Mouse (Mus musculus): ENCODE measurements around the gene Gm20388. TPM values are rescaled to one million over a fixed set of nuclear protein-coding genes. Genes with fewer than 3 reads are reported as not detected.

The Gm20388 gene
- polyA plus RNA-seq, 1 experiment, result 28.1 TPM

DNA sequence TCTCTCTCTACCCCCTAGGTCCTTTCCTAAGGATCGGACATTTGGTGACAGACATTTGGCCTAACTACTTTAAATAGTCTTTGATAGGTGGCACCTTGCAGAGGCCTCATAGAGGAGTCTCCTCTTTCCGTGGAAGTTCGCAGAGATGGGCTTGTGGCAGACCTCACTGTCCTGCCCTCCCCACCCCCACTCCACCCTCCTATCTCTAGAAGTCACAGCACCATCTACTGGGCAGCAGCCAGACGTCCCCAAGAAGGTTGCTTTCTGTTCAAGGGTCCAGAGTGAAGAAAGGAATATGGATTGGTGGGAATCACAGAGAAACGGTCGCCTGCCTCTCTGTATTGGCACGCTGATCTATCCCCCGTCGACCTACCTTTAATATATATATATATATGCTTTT is 1482.5 kb downstream of the Gm20388 start:
- no peaks in the 10 kb centered on the region for H3K36me3 ChIP-seq (ENCODE audit: control insufficient read depth, insufficient read depth, low read length, poor library complexity, severe bottlenecking)
- H3K4me3 ChIP-seq (ENCODE audit: low read depth, low read length), result no peak overlapping the region
- H3K4me1 ChIP-seq (ENCODE audit: control insufficient read depth, insufficient read depth, low read length), result no peaks in the 10 kb centered on the region
- no peaks in the 10 kb centered on the region for H3K27me3 ChIP-seq (ENCODE audit: control insufficient read depth, insufficient read depth, low read length, poor library complexity, severe bottlenecking)
- H3K27ac ChIP-seq (ENCODE audit: insufficient read depth, low read length), result no peak overlapping the region
- H3K9me3 ChIP-seq (replicated peaks; ENCODE audit: control insufficient read depth, insufficient read depth, low read length, poor library complexity, severe bottlenecking), result no peaks in the 10 kb centered on the region
- TF ChIP-seq EP300 (IDR thresholded peaks at IDR 0.05; ENCODE audit: insufficient read depth, low read depth, low read length), result no peak
- TF ChIP-seq CTCF (IDR thresholded peaks at IDR 0.05; ENCODE audit: low read depth, low read length), result peak; percentile 58
- TF ChIP-seq POLR2A (IDR thresholded peaks at IDR 0.05; ENCODE audit: insufficient read depth, low read length), result no peak
- no peak overlapping the region for H3K9ac ChIP-seq (ENCODE audit: low read depth, poor library complexity, severe bottlenecking)

DNA sequence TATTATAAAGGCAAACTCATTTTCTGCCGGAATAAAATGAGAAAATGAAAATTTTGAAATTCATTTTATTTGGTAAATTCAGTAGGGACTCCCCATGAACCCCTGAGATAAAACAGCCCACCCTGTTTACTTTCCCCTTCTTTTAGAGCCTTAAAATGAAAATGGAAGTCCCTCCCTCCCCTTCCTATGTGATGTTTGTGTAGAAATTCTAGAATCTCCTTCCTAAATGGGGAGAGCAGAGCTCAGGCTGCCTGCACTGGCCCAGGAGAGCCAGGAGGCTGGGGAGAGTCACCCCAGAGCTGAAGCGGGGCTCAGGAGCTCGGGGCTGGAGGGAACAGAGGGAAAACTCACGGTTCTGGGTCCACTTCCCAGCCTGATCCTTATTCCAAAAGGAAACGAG is 1484.0 kb downstream of the Gm20388 start:
- H3K4me3 ChIP-seq (ENCODE audit: low read depth, low read length), result no peak overlapping the region

DNA sequence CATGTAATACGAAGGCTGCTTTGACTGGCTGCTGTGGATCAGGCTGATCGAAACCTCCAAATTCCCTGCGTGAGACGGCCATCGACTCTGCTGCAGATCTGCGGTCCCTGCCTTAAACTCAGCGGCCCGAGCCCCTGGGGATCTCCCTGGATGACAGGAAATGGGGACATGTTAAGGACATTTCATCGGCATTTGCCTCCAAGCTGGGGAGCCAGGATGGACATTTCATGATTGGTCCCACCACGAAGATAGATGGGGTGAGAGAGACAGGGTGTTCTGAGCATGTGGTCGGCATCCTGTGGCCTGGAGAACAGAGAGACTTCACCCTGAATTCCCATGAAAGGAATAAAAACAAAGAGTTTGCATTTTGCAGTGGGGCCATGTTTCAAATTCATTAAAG is 1484.7 kb downstream of the Gm20388 start:
- TF ChIP-seq POLR2A (IDR thresholded peaks at IDR 0.05; ENCODE audit: insufficient read depth, low read length) (no peak), EP300 (IDR thresholded peaks at IDR 0.05; ENCODE audit: insufficient read depth, low read depth, low read length) (no peak), CTCF (IDR thresholded peaks at IDR 0.05; ENCODE audit: low read depth, low read length) (no peak)
- no peak overlapping the region for H3K27ac ChIP-seq (ENCODE audit: insufficient read depth, low read length)
- no peaks in the 10 kb centered on the region for H3K36me3 ChIP-seq (ENCODE audit: control insufficient read depth, insufficient read depth, low read length, poor library complexity, severe bottlenecking)
- H3K27me3 ChIP-seq (ENCODE audit: control insufficient read depth, insufficient read depth, low read length, poor library complexity, severe bottlenecking), result no peaks in the 10 kb centered on the region
- no peaks in the 10 kb centered on the region for H3K4me1 ChIP-seq (ENCODE audit: control insufficient read depth, insufficient read depth, low read length)
- no peak overlapping the region for H3K9ac ChIP-seq (ENCODE audit: low read depth, poor library complexity, severe bottlenecking)
- no peaks in the 10 kb centered on the region for H3K9me3 ChIP-seq (replicated peaks; ENCODE audit: control insufficient read depth, insufficient read depth, low read length, poor library complexity, severe bottlenecking)
- H3K4me3 ChIP-seq (ENCODE audit: low read depth, low read length), result no peak overlapping the region

More for the DNA sequence above, 1484.0 kb downstream of the Gm20388 start:
- no peak overlapping the region for H3K9ac ChIP-seq (ENCODE audit: low read depth, poor library complexity, severe bottlenecking)
- no peak for TF ChIP-seq POLR2A (IDR thresholded peaks at IDR 0.05; ENCODE audit: insufficient read depth, low read length)
- no peak for TF ChIP-seq CTCF (IDR thresholded peaks at IDR 0.05; ENCODE audit: low read depth, low read length)
- no peak for TF ChIP-seq EP300 (IDR thresholded peaks at IDR 0.05; ENCODE audit: insufficient read depth, low read depth, low read length)
- H3K27me3 ChIP-seq (ENCODE audit: control insufficient read depth, insufficient read depth, low read length, poor library complexity, severe bottlenecking), result no peaks in the 10 kb centered on the region
- H3K36me3 ChIP-seq (ENCODE audit: control insufficient read depth, insufficient read depth, low read length, poor library complexity, severe bottlenecking), result no peaks in the 10 kb centered on the region
- H3K9me3 ChIP-seq (replicated peaks; ENCODE audit: control insufficient read depth, insufficient read depth, low read length, poor library complexity, severe bottlenecking), result no peaks in the 10 kb centered on the region
- no peaks in the 10 kb centered on the region for H3K4me1 ChIP-seq (ENCODE audit: control insufficient read depth, insufficient read depth, low read length)
- no peak overlapping the region for H3K27ac ChIP-seq (ENCODE audit: insufficient read depth, low read length)

DNA sequence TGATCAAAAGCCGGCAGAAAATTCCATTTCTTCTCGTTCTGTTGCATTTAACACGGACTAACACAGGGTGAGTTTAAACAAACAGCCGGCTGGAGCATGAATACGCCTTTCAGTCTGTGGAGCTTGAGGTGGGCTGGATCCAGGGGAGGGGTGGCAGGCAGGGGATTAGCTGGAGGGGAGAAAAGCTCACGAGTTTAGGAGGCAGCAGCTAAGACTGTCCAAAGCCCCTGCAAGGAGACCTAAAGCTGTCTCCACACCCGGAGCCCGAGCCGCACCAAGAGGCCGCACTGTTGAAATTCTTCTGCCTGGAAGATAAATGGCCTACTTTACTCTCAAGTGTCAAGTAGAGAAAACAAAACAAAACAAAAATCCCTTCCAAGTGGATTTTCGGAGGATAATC is 1485.5 kb downstream of the Gm20388 start:
- Histone ChIP-seq H3K9ac (ENCODE audit: low read depth, poor library complexity, severe bottlenecking) (no peak overlapping the region), H3K27ac (ENCODE audit: insufficient read depth, low read length) (no peak overlapping the region), H3K4me3 (ENCODE audit: low read depth, low read length) (no peak overlapping the region), H3K9me3 (replicated peaks; ENCODE audit: control insufficient read depth, insufficient read depth, low read length, poor library complexity, severe bottlenecking) (no peaks in the 10 kb centered on the region), H3K27me3 (ENCODE audit: control insufficient read depth, insufficient read depth, low read length, poor library complexity, severe bottlenecking) (no peaks in the 10 kb centered on the region), H3K36me3 (ENCODE audit: control insufficient read depth, insufficient read depth, low read length, poor library complexity, severe bottlenecking) (no peaks in the 10 kb centered on the region), H3K4me1 (ENCODE audit: control insufficient read depth, insufficient read depth, low read length) (no peaks in the 10 kb centered on the region)
- no peak for TF ChIP-seq POLR2A (IDR thresholded peaks at IDR 0.05; ENCODE audit: insufficient read depth, low read length)
- no peak for TF ChIP-seq EP300 (IDR thresholded peaks at IDR 0.05; ENCODE audit: insufficient read depth, low read depth, low read length)
- no peak for TF ChIP-seq CTCF (IDR thresholded peaks at IDR 0.05; ENCODE audit: low read depth, low read length)

DNA sequence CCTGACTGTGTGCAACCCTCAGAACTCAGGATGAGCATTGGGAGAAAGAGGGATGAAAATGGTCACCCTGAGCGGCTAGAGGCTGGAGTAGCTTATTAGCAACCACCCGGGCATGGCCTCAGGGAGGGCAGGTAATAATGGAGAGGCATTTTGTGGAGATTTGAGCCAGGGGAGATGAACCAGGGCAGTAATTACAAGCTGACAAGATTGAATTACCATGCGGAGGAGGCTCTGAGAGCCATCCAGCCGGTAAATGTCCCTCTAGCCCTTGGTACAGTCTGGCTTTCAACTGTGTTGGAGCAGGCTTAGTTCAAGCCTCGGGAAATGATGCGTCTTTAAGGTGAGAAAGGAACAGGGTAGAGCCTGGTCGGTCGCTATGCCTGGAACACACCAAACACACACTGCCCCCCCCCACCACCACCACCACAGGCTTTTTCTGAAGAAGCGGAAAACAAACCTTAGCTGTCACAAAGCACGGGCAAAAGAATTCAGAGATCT is 1486.6 kb downstream of the Gm20388 start:
- Histone ChIP-seq H3K4me3 (ENCODE audit: low read depth, low read length) (no peak overlapping the region), H3K9ac (ENCODE audit: low read depth, poor library complexity, severe bottlenecking) (no peak overlapping the region), H3K4me1 (ENCODE audit: control insufficient read depth, insufficient read depth, low read length) (no peaks in the 10 kb centered on the region), H3K27me3 (ENCODE audit: control insufficient read depth, insufficient read depth, low read length, poor library complexity, severe bottlenecking) (no peaks in the 10 kb centered on the region), H3K36me3 (ENCODE audit: control insufficient read depth, insufficient read depth, low read length, poor library complexity, severe bottlenecking) (no peaks in the 10 kb centered on the region), H3K27ac (ENCODE audit: insufficient read depth, low read length) (no peak overlapping the region), H3K9me3 (replicated peaks; ENCODE audit: control insufficient read depth, insufficient read depth, low read length, poor library complexity, severe bottlenecking) (no peaks in the 10 kb centered on the region)
- TF ChIP-seq EP300 (IDR thresholded peaks at IDR 0.05; ENCODE audit: insufficient read depth, low read depth, low read length), result no peak
- TF ChIP-seq CTCF (IDR thresholded peaks at IDR 0.05; ENCODE audit: low read depth, low read length), result no peak
- no peak for TF ChIP-seq POLR2A (IDR thresholded peaks at IDR 0.05; ENCODE audit: insufficient read depth, low read length)

DNA sequence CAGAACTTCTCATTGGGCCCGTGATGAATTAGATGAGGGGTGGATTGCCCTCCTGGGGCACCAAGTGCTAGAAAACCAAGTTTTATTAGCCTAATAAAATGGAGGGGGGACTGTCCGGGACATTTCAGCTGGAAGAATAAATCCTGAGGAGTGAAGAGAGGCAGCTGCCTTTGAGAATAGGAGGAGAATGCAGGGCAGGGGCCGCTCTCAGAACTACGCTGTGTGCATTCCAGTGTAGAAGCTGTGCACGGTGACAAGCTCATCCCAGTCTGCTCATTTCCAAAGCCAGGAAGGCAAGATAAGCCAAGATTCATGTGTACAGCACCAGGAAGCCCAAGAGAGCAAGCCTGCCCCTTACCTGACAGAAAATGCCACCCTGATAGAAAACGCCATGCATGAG is 1487.4 kb downstream of the Gm20388 start:
- Histone ChIP-seq H3K27me3 (ENCODE audit: control insufficient read depth, insufficient read depth, low read length, poor library complexity, severe bottlenecking) (no peaks in the 10 kb centered on the region), H3K9ac (ENCODE audit: low read depth, poor library complexity, severe bottlenecking) (no peak overlapping the region), H3K4me3 (ENCODE audit: low read depth, low read length) (no peak overlapping the region), H3K27ac (ENCODE audit: insufficient read depth, low read length) (no peak overlapping the region), H3K36me3 (ENCODE audit: control insufficient read depth, insufficient read depth, low read length, poor library complexity, severe bottlenecking) (no peaks in the 10 kb centered on the region), H3K9me3 (replicated peaks; ENCODE audit: control insufficient read depth, insufficient read depth, low read length, poor library complexity, severe bottlenecking) (no peaks in the 10 kb centered on the region), H3K4me1 (ENCODE audit: control insufficient read depth, insufficient read depth, low read length) (no peaks in the 10 kb centered on the region)
- TF ChIP-seq CTCF (IDR thresholded peaks at IDR 0.05; ENCODE audit: low read depth, low read length) (no peak), POLR2A (IDR thresholded peaks at IDR 0.05; ENCODE audit: insufficient read depth, low read length) (no peak), EP300 (IDR thresholded peaks at IDR 0.05; ENCODE audit: insufficient read depth, low read depth, low read length) (no peak)

Data from ES-Bruce4 (cell line).